Mouse (Mus musculus): Measurements from ENCODE around the gene Pon1. TPM values are rescaled to one million over a fixed set of nuclear protein-coding genes. Genes with fewer than 3 reads are reported as not detected.

The Pon1 gene
- polyA plus RNA-seq, 1 experiment = not detected

- TF ChIP-seq CTCF (IDR thresholded peaks at IDR 0.05; ENCODE audit: low read depth, low read length) = no peak
- Histone ChIP-seq H3K4me3 (ENCODE audit: insufficient read depth, low read length) (no peak overlapping the region), H3K27ac (ENCODE audit: insufficient read depth, low read depth, low read length) (no peak overlapping the region), H3K4me1 (ENCODE audit: control insufficient read depth, insufficient read depth, low read length) (peaks cover 8% of the 10 kb centered on the region)
Measured at GRCm38 (mm10) chr6:5147488-5148142, 46.1 kb downstream of the Pon1 start.

DNA sequence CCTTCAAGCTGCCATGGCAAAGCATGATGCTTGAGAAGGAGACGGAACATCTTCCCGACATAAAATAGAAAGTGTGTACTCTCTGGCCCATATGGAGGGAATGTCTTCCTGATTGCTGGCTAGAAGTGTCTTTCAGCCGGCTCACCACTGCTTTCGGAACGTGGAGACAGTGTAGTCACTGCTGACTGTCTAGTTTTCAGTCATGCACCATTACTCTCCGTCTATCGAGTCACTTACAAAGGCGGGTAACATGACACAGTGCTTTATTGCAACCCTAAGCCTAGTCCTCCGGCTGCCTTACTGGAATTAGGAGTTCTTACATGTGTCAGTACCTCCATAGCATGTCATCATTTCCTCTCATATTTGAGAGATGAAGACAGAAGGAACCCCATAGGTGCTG, 54.1 kb downstream of the Pon1 start:
- H3K4me3 ChIP-seq (ENCODE audit: insufficient read depth, low read length) = no peak overlapping the region
- no peak overlapping the region for H3K27ac ChIP-seq (ENCODE audit: insufficient read depth, low read depth, low read length)
- TF ChIP-seq POLR2A (IDR thresholded peaks at IDR 0.05; ENCODE audit: borderline replicate concordance, low read depth, low read length) = no peak
- no peak for TF ChIP-seq CTCF (IDR thresholded peaks at IDR 0.05; ENCODE audit: low read depth, low read length)
- H3K4me1 ChIP-seq (ENCODE audit: control insufficient read depth, insufficient read depth, low read length) = peaks cover 6% of the 10 kb centered on the region

DNA sequence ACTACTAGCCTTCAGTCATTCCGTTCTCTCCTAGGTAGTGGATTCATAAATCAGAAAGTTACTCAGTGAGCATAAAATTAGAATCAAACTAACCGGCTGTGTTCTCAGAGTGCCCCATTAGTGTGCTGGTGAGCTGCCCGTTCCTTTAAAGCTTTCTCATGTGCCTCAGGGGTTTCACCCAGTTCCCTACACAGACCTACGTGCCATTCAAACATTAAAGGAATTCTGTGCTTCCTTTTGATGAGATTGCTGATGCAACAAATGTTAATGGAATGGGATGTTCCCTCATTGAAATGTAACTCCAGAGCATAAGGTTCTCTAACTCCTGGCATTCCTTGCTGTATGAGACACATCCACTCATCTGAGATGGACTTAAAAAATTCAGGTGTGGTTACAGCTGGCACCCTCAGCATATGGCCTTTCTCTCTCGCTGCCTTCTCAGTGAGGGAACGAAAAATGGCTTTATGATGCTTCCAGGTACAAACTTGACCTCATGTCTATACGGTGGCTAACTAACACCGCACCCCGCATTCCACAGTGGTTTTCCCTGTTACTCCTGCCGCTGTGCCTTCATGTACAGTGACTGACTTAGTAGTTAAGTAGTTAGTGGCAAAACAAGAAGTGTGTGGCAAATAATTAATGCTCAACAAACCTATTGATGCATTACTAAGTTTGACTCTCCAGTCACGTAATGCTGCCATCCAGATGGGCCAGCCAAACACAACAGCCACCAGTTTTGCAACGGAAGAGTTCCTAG, 54.7 kb downstream of the Pon1 start:
- TF ChIP-seq CTCF (IDR thresholded peaks at IDR 0.05; ENCODE audit: low read depth, low read length) (no peak), POLR2A (IDR thresholded peaks at IDR 0.05; ENCODE audit: borderline replicate concordance, low read depth, low read length) (no peak)
- H3K27ac ChIP-seq (ENCODE audit: insufficient read depth, low read depth, low read length) = no peak overlapping the region

DNA sequence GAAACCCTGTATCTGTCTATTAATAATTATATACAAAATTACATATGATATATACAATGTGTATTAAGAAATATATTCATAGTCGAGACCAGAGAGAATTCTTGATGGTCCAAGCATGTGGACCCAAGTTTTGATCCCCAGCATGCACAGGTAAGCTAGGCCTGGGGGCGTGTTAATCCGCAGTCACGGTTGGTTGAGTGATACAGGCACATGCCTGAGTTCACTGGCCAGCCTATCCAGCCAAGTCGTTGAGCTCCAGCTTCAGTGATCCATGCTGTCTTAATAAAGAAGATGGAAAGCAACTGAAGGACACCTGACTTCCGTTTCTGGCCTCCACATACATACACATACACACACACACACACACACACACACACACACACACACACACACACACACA, 57.7 kb downstream of the Pon1 start:
- TF ChIP-seq CTCF (IDR thresholded peaks at IDR 0.05; ENCODE audit: low read depth, low read length) (no peak), POLR2A (IDR thresholded peaks at IDR 0.05; ENCODE audit: borderline replicate concordance, low read depth, low read length) (no peak)
- Histone ChIP-seq H3K4me1 (ENCODE audit: control insufficient read depth, insufficient read depth, low read length) (peaks cover 6% of the 10 kb centered on the region), H3K4me3 (ENCODE audit: insufficient read depth, low read length) (no peak overlapping the region), H3K27ac (ENCODE audit: insufficient read depth, low read depth, low read length) (no peak overlapping the region)

More for the DNA sequence above, 54.7 kb downstream of the Pon1 start:
- Histone ChIP-seq H3K4me3 (ENCODE audit: insufficient read depth, low read length) (no peak overlapping the region), H3K4me1 (ENCODE audit: control insufficient read depth, insufficient read depth, low read length) (peaks cover 6% of the 10 kb centered on the region)

DNA sequence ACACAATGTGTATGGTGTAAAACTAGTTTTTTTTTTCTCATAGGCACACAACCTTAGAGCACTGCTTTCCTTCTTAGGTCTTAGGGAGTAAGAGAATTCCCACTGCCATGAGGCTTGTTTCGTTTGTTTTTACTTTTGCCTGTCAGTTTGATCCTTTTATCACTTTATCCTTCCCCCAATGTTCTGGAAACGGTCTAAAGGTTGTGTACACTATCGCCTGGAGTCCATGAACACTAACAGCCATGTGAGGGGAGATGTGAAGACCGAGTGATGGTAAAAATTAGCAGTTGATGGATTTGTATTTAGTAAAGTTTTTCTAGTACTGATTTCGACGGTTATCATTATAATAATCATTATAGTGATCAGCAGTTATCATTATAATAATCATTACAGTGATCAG, 58.8 kb downstream of the Pon1 start:
- no peak overlapping the region for H3K4me3 ChIP-seq (ENCODE audit: insufficient read depth, low read length)
- no peak overlapping the region for H3K27ac ChIP-seq (ENCODE audit: insufficient read depth, low read depth, low read length)
- H3K4me1 ChIP-seq (ENCODE audit: control insufficient read depth, insufficient read depth, low read length) = no peaks in the 10 kb centered on the region
- TF ChIP-seq POLR2A (IDR thresholded peaks at IDR 0.05; ENCODE audit: borderline replicate concordance, low read depth, low read length) (no peak), CTCF (IDR thresholded peaks at IDR 0.05; ENCODE audit: low read depth, low read length) (no peak)

- TF ChIP-seq POLR2A (IDR thresholded peaks at IDR 0.05; ENCODE audit: borderline replicate concordance, low read depth, low read length) (no peak), CTCF (IDR thresholded peaks at IDR 0.05; ENCODE audit: low read depth, low read length) (no peak)
Measured at GRCm38 (mm10) chr6:5129364-5130093, 64.2 kb downstream of the Pon1 start.

GRCm38 (mm10) chr6:5120229-5120628, 73.5 kb downstream of the Pon1 start:
- Histone ChIP-seq H3K27ac (ENCODE audit: insufficient read depth, low read depth, low read length) (no peak overlapping the region), H3K4me3 (ENCODE audit: insufficient read depth, low read length) (no peak overlapping the region), H3K4me1 (ENCODE audit: control insufficient read depth, insufficient read depth, low read length) (no peaks in the 10 kb centered on the region)
- TF ChIP-seq CTCF (IDR thresholded peaks at IDR 0.05; ENCODE audit: low read depth, low read length) = no peak
- no peak for TF ChIP-seq POLR2A (IDR thresholded peaks at IDR 0.05; ENCODE audit: borderline replicate concordance, low read depth, low read length)

More at GRCm38 (mm10) chr6:5129364-5130093, 64.2 kb downstream of the Pon1 start:
- no peaks in the 10 kb centered on the region for H3K4me1 ChIP-seq (ENCODE audit: control insufficient read depth, insufficient read depth, low read length)
- no peak overlapping the region for H3K4me3 ChIP-seq (ENCODE audit: insufficient read depth, low read length)
- H3K27ac ChIP-seq (ENCODE audit: insufficient read depth, low read depth, low read length) = no peak overlapping the region

GRCm38 (mm10) chr6:5119181-5119910, 74.4 kb downstream of the Pon1 start:
- H3K4me1 ChIP-seq (ENCODE audit: control insufficient read depth, insufficient read depth, low read length) = no peaks in the 10 kb centered on the region
- no peak for TF ChIP-seq POLR2A (IDR thresholded peaks at IDR 0.05; ENCODE audit: borderline replicate concordance, low read depth, low read length)
- no peak for TF ChIP-seq CTCF (IDR thresholded peaks at IDR 0.05; ENCODE audit: low read depth, low read length)
- H3K27ac ChIP-seq (ENCODE audit: insufficient read depth, low read depth, low read length) = no peak overlapping the region
- H3K4me3 ChIP-seq (ENCODE audit: insufficient read depth, low read length) = no peak overlapping the region

Other genes with a start within 250 kb of the Pon1 start
- gene Pon3, start 62.3 kb upstream of the Pon1 start, polyA plus RNA-seq (2012; ENCODE audit: insufficient read depth, insufficient read length, missing spikeins) = 40.1 and 41.0 TPM in 2 replicates
- gene Pon2, start 104.5 kb upstream of the Pon1 start, polyA plus RNA-seq (2012; ENCODE audit: insufficient read depth, insufficient read length, missing spikeins) = 101 and 107 TPM in 2 replicates
- 1.1 and 1.4 TPM in 2 replicates for gene Asb4, start 189.4 kb upstream of the Pon1 start, polyA plus RNA-seq (2012; ENCODE audit: insufficient read depth, insufficient read length, missing spikeins)

Data from bone marrow macrophage, adult 2 months (primary cell).